Mouse (Mus musculus): ENCODE measurements at regions not wholly inside any gene's neighbourhood (a gene's known extent, or its start where the extent isn't known, plus 50 kb on each side); places are given as distances from the start of the nearest gene placed in this dataset.
"Not testable (repeated sequence)": the region's sequence is repeated elsewhere in the genome, so short reads cannot be mapped to it uniquely, and the experiment has no call there.

GRCm38 (mm10) chr11:41261254-41261653 is 506.1 kb upstream of the Ccng1 start:
- no peak for DNase-seq (ENCODE audit: low spot score in 2 of 2)

GRCm38 (mm10) chr11:41259915-41260619 is 505.0 kb upstream of the Ccng1 start:
- DNase-seq (ENCODE audit: low spot score in 2 of 2) = peak; percentile 6

GRCm38 (mm10) chr11:41214501-41214900 is 459.4 kb upstream of the Ccng1 start:
- DNase-seq (ENCODE audit: low spot score in 2 of 2) = not testable (repeated sequence)

GRCm38 (mm10) chr11:41202228-41202627 is 447.1 kb upstream of the Ccng1 start:
- DNase-seq (ENCODE audit: low spot score in 2 of 2) = peak in 1 of 2 experiments; percentile 29

- peak in 1 of 2 experiments; percentile 9 for DNase-seq (ENCODE audit: low spot score in 2 of 2)
Observed at GRCm38 (mm10) chr11:41193981-41194380, 438.9 kb upstream of the Ccng1 start.

- no peak for DNase-seq (ENCODE audit: low spot score in 2 of 2)
Observed at GRCm38 (mm10) chr11:41160492-41161175, 405.5 kb upstream of the Ccng1 start.

- DNase-seq (ENCODE audit: low spot score in 2 of 2) = no peak
Observed at GRCm38 (mm10) chr11:41159927-41160326, 404.8 kb upstream of the Ccng1 start.

GRCm38 (mm10) chr11:41158761-41159596 is 403.9 kb upstream of the Ccng1 start:
- no peak for DNase-seq (ENCODE audit: low spot score in 2 of 2)

GRCm38 (mm10) chr11:41157321-41157720 is 402.2 kb upstream of the Ccng1 start:
- DNase-seq (ENCODE audit: low spot score in 2 of 2) = no peak

All from frontal cortex, postnatal 36 days (tissue).